Comparison of ENCODE assay signal across 27 mouse cellular contexts in the genomic region with DNA sequence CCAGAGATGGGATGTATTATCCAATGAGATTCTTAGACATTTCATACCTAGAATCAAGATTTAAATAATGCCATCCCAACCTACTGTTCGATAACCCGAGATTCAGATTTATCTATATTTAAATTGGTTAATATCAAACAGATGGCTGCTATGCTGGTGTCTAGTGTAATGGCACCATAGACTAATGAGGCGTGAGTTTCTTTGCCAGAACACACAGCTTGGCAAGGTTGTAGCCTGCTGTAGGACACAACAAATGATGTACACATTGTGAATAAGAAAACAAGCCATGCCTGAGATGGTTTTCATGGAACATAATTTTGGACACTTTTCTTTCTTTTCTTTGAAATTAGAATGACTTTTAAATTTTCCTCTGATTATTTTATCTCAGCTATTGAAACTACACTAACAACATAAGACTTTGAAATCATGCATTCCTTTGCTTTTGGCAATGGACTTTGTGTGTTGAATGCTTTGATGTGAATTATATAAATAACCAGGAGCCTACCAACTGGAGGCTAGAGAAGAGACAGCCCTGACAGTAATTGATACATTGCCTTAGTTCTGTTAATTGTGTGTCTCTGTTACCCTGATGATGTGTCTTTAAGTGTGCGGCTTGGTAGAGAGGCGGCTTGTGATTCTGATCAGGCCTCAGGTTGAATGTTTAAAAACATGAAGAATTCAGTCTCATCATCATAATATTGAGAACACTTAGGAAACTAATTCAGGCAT.
DNase-seq lines count a peak whose midpoint lies in the region; ATAC-seq and TF ChIP-seq lines count a peak whose summit lies in the region.
"Had no signal": no experiment of that assay in that cellular context is flagged by ENCODE, and none has a peak within 500 bp of the region (broad histone marks: within the 10 kb centered on the region; RNA-seq: fewer than 3 reads in every experiment).

No protein-coding gene starts in this region.

- H3K4me2 ChIP-seq in forebrain, embryonic 14.5 days (ENCODE audit: low read length) = no peak overlapping the region
- H3K4me2 ChIP-seq in forebrain, embryonic 11.5 days (ENCODE audit: low read depth, low read length, severe bottlenecking) = no peak overlapping the region
- H3K4me2 ChIP-seq: embryonic facial prominence, embryonic 13.5 days; heart, embryonic 13.5 days; hindbrain, embryonic 14.5 days had no signal

- TF ChIP-seq CTCF in kidney, adult 2 months (conservative IDR thresholded peaks at IDR 0.05; ENCODE audit: insufficient read depth, insufficient read length, low read depth, low read length) = no peak

- no peaks in the 10 kb centered on the region for H3K36me3 ChIP-seq in forebrain, embryonic 14.5 days (ENCODE audit: control insufficient read depth, insufficient read depth, low read length)
- no peaks in the 10 kb centered on the region for H3K36me3 ChIP-seq in forebrain, embryonic 11.5 days (ENCODE audit: control insufficient read depth, insufficient read depth, low read length)
- H3K36me3 ChIP-seq in kidney, adult 2 months (ENCODE audit: control insufficient read depth, insufficient read depth, low read length) = no peaks in the 10 kb centered on the region
- H3K36me3 ChIP-seq: embryonic facial prominence, embryonic 10.5 days; embryonic facial prominence, embryonic 13.5 days; G1E; heart, embryonic 10.5 days; heart, embryonic 13.5 days had no signal

- no peaks in the 10 kb centered on the region for H3K9me3 ChIP-seq in forebrain, embryonic 14.5 days (replicated peaks; ENCODE audit: control insufficient read depth, low read length)
- H3K9me3 ChIP-seq in forebrain, embryonic 11.5 days (ENCODE audit: control insufficient read depth, low read length) = no peaks in the 10 kb centered on the region
- H3K9me3 ChIP-seq: embryonic facial prominence, embryonic 10.5 days; embryonic facial prominence, embryonic 13.5 days; heart, embryonic 10.5 days; heart, embryonic 13.5 days had no signal

- no peak for ATAC-seq in cerebellum, adult (ENCODE audit: insufficient number of reproducible peaks, low FRiP score, low TSS enrichment)
- peak; percentile 71; the same call in 1 of the 2 replicates for ATAC-seq in forebrain, embryonic 14.5 days
- no peak for ATAC-seq in forebrain, embryonic 11.5 days (replicated peaks; ENCODE audit: low FRiP score)
- ATAC-seq: hindbrain, postnatal 0 days; inflammation-experienced regulatory T-cells, adult 6 months; intestine, embryonic 16.5 days; Patski had no signal

- H3K4me3 ChIP-seq in forebrain, embryonic 14.5 days (ENCODE audit: low read depth, low read length) = no peak overlapping the region
- H3K4me3 ChIP-seq in forebrain, embryonic 11.5 days (ENCODE audit: low read depth, low read length) = no peak overlapping the region
- no peak overlapping the region for H3K4me3 ChIP-seq in kidney, adult 2 months (ENCODE audit: insufficient read depth, low read depth, low read length)
- H3K4me3 ChIP-seq: embryonic facial prominence, embryonic 10.5 days; embryonic facial prominence, embryonic 13.5 days; erythroblast, embryonic 14.5 days; heart, adult 2 months; heart, embryonic 10.5 days; heart, embryonic 13.5 days had no signal

- H3K4me1 ChIP-seq in forebrain, embryonic 14.5 days (ENCODE audit: control insufficient read depth, insufficient read depth, low read length) = peaks cover 7% of the 10 kb centered on the region; the same call in 1 of the 2 replicates
- H3K4me1 ChIP-seq in forebrain, embryonic 11.5 days (replicated peaks; ENCODE audit: control insufficient read depth, insufficient read depth, low read length) = no peaks in the 10 kb centered on the region
- H3K4me1 ChIP-seq in kidney, adult 2 months (ENCODE audit: control insufficient read depth, insufficient read depth, low read length) = no peaks in the 10 kb centered on the region
- H3K4me1 ChIP-seq: embryonic facial prominence, embryonic 10.5 days; heart, embryonic 10.5 days had no signal

- H3K27ac ChIP-seq in forebrain, embryonic 14.5 days (ENCODE audit: low read depth, low read length) = no peak overlapping the region
- no peak overlapping the region for H3K27ac ChIP-seq in forebrain, embryonic 11.5 days (ENCODE audit: low read depth, low read length)
- H3K27ac ChIP-seq in kidney, adult 2 months (ENCODE audit: insufficient read depth, low read depth, low read length) = no peak overlapping the region
- H3K27ac ChIP-seq: embryonic facial prominence, embryonic 10.5 days; embryonic facial prominence, embryonic 13.5 days; heart, adult 2 months; heart, embryonic 10.5 days; heart, embryonic 13.5 days; hindbrain, embryonic 14.5 days; hindbrain, postnatal 0 days had no signal

- no peak overlapping the region for H3K9ac ChIP-seq in forebrain, embryonic 14.5 days (ENCODE audit: low read length)
- H3K9ac ChIP-seq in forebrain, embryonic 11.5 days (ENCODE audit: low read length) = no peak overlapping the region
- H3K9ac ChIP-seq: embryonic facial prominence, embryonic 13.5 days; heart, embryonic 13.5 days; hindbrain, embryonic 14.5 days had no signal

- 62% methylated on average over 5 of the region's 5 CpGs for WGBS in forebrain, embryonic 14.5 days
- WGBS in forebrain, embryonic 11.5 days = 89% methylated on average over 5 of the region's 5 CpGs
- 94% methylated on average over 5 of the region's 5 CpGs for WGBS in kidney, adult 2 months

- intact Hi-C loops in heart, postnatal 36 days (cut with DNase I) = no loop called here

- H3K27me3 ChIP-seq in forebrain, embryonic 14.5 days (replicated peaks; ENCODE audit: control insufficient read depth, insufficient read depth, low read length) = no peaks in the 10 kb centered on the region
- H3K27me3 ChIP-seq in forebrain, embryonic 11.5 days (ENCODE audit: control insufficient read depth, insufficient read depth, low read length) = no peaks in the 10 kb centered on the region
- H3K27me3 ChIP-seq in kidney, adult 2 months (replicated peaks; ENCODE audit: control insufficient read depth, insufficient read depth, low read length) = no peaks in the 10 kb centered on the region
- H3K27me3 ChIP-seq: embryonic facial prominence, embryonic 13.5 days; Patski had no signal

- TF ChIP-seq POLR2A in kidney, adult 2 months (IDR thresholded peaks at IDR 0.05; ENCODE audit: low read depth, low read length) = no peak

- peak; percentile 37 to 49 for DNase-seq in cerebellum, adult 18-20 months
- DNase-seq in forebrain, embryonic 14.5 days (ENCODE audit: low spot score) = peak; percentile 76
- DNase-seq in forebrain, embryonic 11.5 days (ENCODE audit: low spot score) = no peak
- DNase-seq in heart, adult 11 months = peak; percentile 12
- no peak for DNase-seq in heart, postnatal 36 days
- DNase-seq in brain, adult 2 months (ENCODE audit: low read depth, low spot score) = peak; percentile 65
- no peak for DNase-seq in kidney, adult 2 months
- DNase-seq: adrenal gland, postnatal 10 days; adrenal gland, postnatal 36 days; cerebellum, adult 8-10 months; embryo, embryonic 11 days; gastrocnemius, postnatal 25 days; heart, adult 2 months; heart, postnatal 14 days; kidney, adult 18-20 months had no signal

Comparison
In these comparisons a context has a peak if more than half of its experiments do, and no peak if none do; other contexts are left out.
1. DNase-seq: peak in cerebellum, adult 18-20 months (2 of 2), forebrain, embryonic 14.5 days (single experiment), heart, adult 11 months (single experiment) and brain, adult 2 months (single experiment); none in forebrain, embryonic 11.5 days (single experiment), heart, postnatal 36 days (0 of 2) and kidney, adult 2 months (single experiment).